Mouse (Mus musculus): ENCODE measurements around the gene Sertad1.
"Not testable (repeated sequence)": the region's sequence is repeated elsewhere in the genome, so short reads cannot be mapped to it uniquely, and the experiment has no call there.

The Sertad1 gene

GRCm38 (mm10) chr7:27489270-27489869 is 2.7 kb downstream of the Sertad1 start:
- no peaks in the 10 kb centered on the region for H3K9me3 ChIP-seq (ENCODE audit: low read length)
- peak overlapping the region; percentile 74 for H3K4me3 ChIP-seq (replicated peaks; ENCODE audit: low read length)
- H3K27me3 ChIP-seq (ENCODE audit: insufficient read depth, low read length), result no peaks in the 10 kb centered on the region
- H3K36me3 ChIP-seq (ENCODE audit: insufficient read depth, low read length), result peaks cover 13% of the 10 kb centered on the region
- TF ChIP-seq CTCF (conservative IDR thresholded peaks at IDR 0.05; ENCODE audit: low read length) (no peak), POU5F1 (IDR thresholded peaks at IDR 0.05; ENCODE audit: borderline replicate concordance, low read length) (no peak), NANOG (IDR thresholded peaks at IDR 0.05; ENCODE audit: borderline replicate concordance, low read length) (no peak)
- H3K4me1 ChIP-seq (replicated peaks; ENCODE audit: low read depth, low read length), result peaks cover 78% of the 10 kb centered on the region

- TF ChIP-seq POU5F1 (IDR thresholded peaks at IDR 0.05; ENCODE audit: borderline replicate concordance, low read length) (no peak), NANOG (IDR thresholded peaks at IDR 0.05; ENCODE audit: borderline replicate concordance, low read length) (no peak), CTCF (conservative IDR thresholded peaks at IDR 0.05; ENCODE audit: low read length) (no peak)
- H3K9me3 ChIP-seq (ENCODE audit: low read length), result no peaks in the 10 kb centered on the region
- peaks cover 13% of the 10 kb centered on the region for H3K36me3 ChIP-seq (ENCODE audit: insufficient read depth, low read length)
- H3K27me3 ChIP-seq (ENCODE audit: insufficient read depth, low read length), result no peaks in the 10 kb centered on the region
- H3K4me3 ChIP-seq (replicated peaks; ENCODE audit: low read length), result peak overlapping the region; percentile 74
- peaks cover 73% of the 10 kb centered on the region for H3K4me1 ChIP-seq (replicated peaks; ENCODE audit: low read depth, low read length)
Measured at GRCm38 (mm10) chr7:27490227-27490542, 3.5 kb downstream of the Sertad1 start.

GRCm38 (mm10) chr7:27490543-27491329 is 4.0 kb downstream of the Sertad1 start:
- Histone ChIP-seq H3K27me3 (ENCODE audit: insufficient read depth, low read length) (no peaks in the 10 kb centered on the region), H3K36me3 (ENCODE audit: insufficient read depth, low read length) (peaks cover 13% of the 10 kb centered on the region), H3K9me3 (ENCODE audit: low read length) (no peaks in the 10 kb centered on the region), H3K4me1 (replicated peaks; ENCODE audit: low read depth, low read length) (peaks cover 71% of the 10 kb centered on the region), H3K4me3 (replicated peaks; ENCODE audit: low read length) (peak overlapping the region; percentile 74)
- TF ChIP-seq CTCF (conservative IDR thresholded peaks at IDR 0.05; ENCODE audit: low read length) (peak; percentile 99), NANOG (IDR thresholded peaks at IDR 0.05; ENCODE audit: borderline replicate concordance, low read length) (no peak)

GRCm38 (mm10) chr7:27491856-27492255 is 5.1 kb downstream of the Sertad1 start:
- Histone ChIP-seq H3K36me3 (ENCODE audit: insufficient read depth, low read length) (peaks cover 13% of the 10 kb centered on the region), H3K27me3 (ENCODE audit: insufficient read depth, low read length) (no peaks in the 10 kb centered on the region)
- no peak for TF ChIP-seq POU5F1 (IDR thresholded peaks at IDR 0.05; ENCODE audit: borderline replicate concordance, low read length)
- TF ChIP-seq CTCF (conservative IDR thresholded peaks at IDR 0.05; ENCODE audit: low read length), result no peak
- TF ChIP-seq NANOG (IDR thresholded peaks at IDR 0.05; ENCODE audit: borderline replicate concordance, low read length), result no peak

GRCm38 (mm10) chr7:27493022-27493421 is 6.3 kb downstream of the Sertad1 start:
- Histone ChIP-seq H3K9me3 (ENCODE audit: low read length) (no peaks in the 10 kb centered on the region), H3K27me3 (ENCODE audit: insufficient read depth, low read length) (no peaks in the 10 kb centered on the region), H3K4me1 (replicated peaks; ENCODE audit: low read depth, low read length) (peaks cover 83% of the 10 kb centered on the region), H3K36me3 (ENCODE audit: insufficient read depth, low read length) (peaks cover 13% of the 10 kb centered on the region), H3K4me3 (replicated peaks; ENCODE audit: low read length) (no peak overlapping the region; the same call in 1 of the 2 replicates)
- TF ChIP-seq CTCF (conservative IDR thresholded peaks at IDR 0.05; ENCODE audit: low read length) (no peak), NANOG (IDR thresholded peaks at IDR 0.05; ENCODE audit: borderline replicate concordance, low read length) (no peak), POU5F1 (IDR thresholded peaks at IDR 0.05; ENCODE audit: borderline replicate concordance, low read length) (no peak)

More at GRCm38 (mm10) chr7:27491856-27492255, 5.1 kb downstream of the Sertad1 start:
- H3K4me3 ChIP-seq (replicated peaks; ENCODE audit: low read length), result peak overlapping the region; percentile 74
- H3K9me3 ChIP-seq (ENCODE audit: low read length), result no peaks in the 10 kb centered on the region
- H3K4me1 ChIP-seq (replicated peaks; ENCODE audit: low read depth, low read length), result peaks cover 74% of the 10 kb centered on the region

DNA sequence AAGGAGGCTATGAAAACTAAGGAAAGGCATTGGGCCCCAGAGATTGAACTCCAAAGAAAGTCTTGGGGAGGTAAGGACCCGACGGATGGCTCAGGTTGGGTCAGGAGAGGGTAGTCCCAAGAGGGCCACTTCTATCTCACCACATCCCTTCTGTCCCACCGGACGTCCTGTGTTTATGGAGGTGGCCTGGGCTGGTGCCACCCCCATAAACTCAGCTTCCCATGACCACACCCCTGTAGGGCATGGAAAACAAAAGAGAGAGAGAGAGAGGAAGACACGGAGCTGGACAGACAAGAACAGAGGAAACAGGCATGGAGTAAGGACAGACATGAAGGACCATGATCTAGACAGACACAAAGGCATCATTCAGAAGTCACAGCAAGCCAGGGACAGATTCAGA is 6.7 kb downstream of the Sertad1 start:
- no peaks in the 10 kb centered on the region for H3K27me3 ChIP-seq (ENCODE audit: insufficient read depth, low read length)
- H3K36me3 ChIP-seq (ENCODE audit: insufficient read depth, low read length), result peaks cover 13% of the 10 kb centered on the region
- no peak for TF ChIP-seq CTCF (conservative IDR thresholded peaks at IDR 0.05; ENCODE audit: low read length)
- TF ChIP-seq NANOG (IDR thresholded peaks at IDR 0.05; ENCODE audit: borderline replicate concordance, low read length), result no peak
- TF ChIP-seq POU5F1 (IDR thresholded peaks at IDR 0.05; ENCODE audit: borderline replicate concordance, low read length), result no peak
- H3K4me1 ChIP-seq (replicated peaks; ENCODE audit: low read depth, low read length), result peaks cover 83% of the 10 kb centered on the region
- H3K4me3 ChIP-seq (replicated peaks; ENCODE audit: low read length), result no peak overlapping the region; the same call in 1 of the 2 replicates
- no peaks in the 10 kb centered on the region for H3K9me3 ChIP-seq (ENCODE audit: low read length)

GRCm38 (mm10) chr7:27494659-27495367 is 8.1 kb downstream of the Sertad1 start:
- H3K36me3 ChIP-seq (ENCODE audit: insufficient read depth, low read length); H3K4me3 ChIP-seq (replicated peaks; ENCODE audit: low read length); H3K9me3 ChIP-seq (ENCODE audit: low read length); H3K27me3 ChIP-seq (ENCODE audit: insufficient read depth, low read length): not testable (repeated sequence)
- H3K4me1 ChIP-seq (replicated peaks; ENCODE audit: low read depth, low read length), result peaks cover 83% of the 10 kb centered on the region

- H3K9me3 ChIP-seq (ENCODE audit: low read length), result no peaks in the 10 kb centered on the region
- H3K27me3 ChIP-seq (ENCODE audit: insufficient read depth, low read length), result no peaks in the 10 kb centered on the region
- H3K4me3 ChIP-seq (replicated peaks; ENCODE audit: low read length), result peak within 1 kb of the TSS; percentile 60
- no peak for TF ChIP-seq CTCF (conservative IDR thresholded peaks at IDR 0.05; ENCODE audit: low read length)
- no peak for TF ChIP-seq NANOG (IDR thresholded peaks at IDR 0.05; ENCODE audit: borderline replicate concordance, low read length)
- no peak for TF ChIP-seq POU5F1 (IDR thresholded peaks at IDR 0.05; ENCODE audit: borderline replicate concordance, low read length)
- peaks cover 84% of the 10 kb centered on the region for H3K4me1 ChIP-seq (replicated peaks; ENCODE audit: low read depth, low read length)
- H3K36me3 ChIP-seq (ENCODE audit: insufficient read depth, low read length), result no peaks in the 10 kb centered on the region; the same call in 1 of the 2 replicates
Measured at GRCm38 (mm10) chr7:27499036-27499435, 12.3 kb downstream of the Sertad1 start, which contains the start of gene Prx. TSS of gene Prx (plus strand) at chr7:27499324.
